Mouse (Mus musculus): ENCODE data around the gene B3galt5. TPM values are rescaled to one million over a fixed set of nuclear protein-coding genes. Genes with fewer than 3 reads are reported as not detected.
"Not testable (repeated sequence)": the region's sequence is repeated elsewhere in the genome, so short reads cannot be mapped to it uniquely, and the experiment has no call there.

B3galt5 gene
- polyA plus RNA-seq, 1 experiment from 2014 or later = 0.71 TPM

- H3K36me3 ChIP-seq (ENCODE audit: poor library complexity, severe bottlenecking) = no peaks in the 10 kb centered on the region
- no peak overlapping the region for H3K27ac ChIP-seq
- H3K27me3 ChIP-seq = no peaks in the 10 kb centered on the region
- no peak overlapping the region for H3K4me3 ChIP-seq
- peaks cover 11% of the 10 kb centered on the region for H3K4me1 ChIP-seq
- no peak overlapping the region for H3K4me2 ChIP-seq
- no peak for ATAC-seq
- no peak overlapping the region for H3K9ac ChIP-seq
- 90% methylated on average over 1 of the region's 1 CpGs for WGBS
- H3K9me3 ChIP-seq (replicated peaks) = no peaks in the 10 kb centered on the region
Observed at GRCm38 (mm10) chr16:96322739-96323138, 87.1 kb downstream of the B3galt5 start.

GRCm38 (mm10) chr16:96323166-96323565 lies 87.6 kb downstream of the B3galt5 start:
- Histone ChIP-seq H3K4me1 (peaks cover 11% of the 10 kb centered on the region), H3K27me3 (no peaks in the 10 kb centered on the region), H3K36me3 (ENCODE audit: poor library complexity, severe bottlenecking) (no peaks in the 10 kb centered on the region), H3K4me2 (no peak overlapping the region), H3K27ac (no peak overlapping the region), H3K9me3 (replicated peaks) (no peaks in the 10 kb centered on the region), H3K9ac (no peak overlapping the region), H3K4me3 (no peak overlapping the region)
- 95% methylated on average over 4 of the region's 4 CpGs for WGBS
- no peak for ATAC-seq

DNA sequence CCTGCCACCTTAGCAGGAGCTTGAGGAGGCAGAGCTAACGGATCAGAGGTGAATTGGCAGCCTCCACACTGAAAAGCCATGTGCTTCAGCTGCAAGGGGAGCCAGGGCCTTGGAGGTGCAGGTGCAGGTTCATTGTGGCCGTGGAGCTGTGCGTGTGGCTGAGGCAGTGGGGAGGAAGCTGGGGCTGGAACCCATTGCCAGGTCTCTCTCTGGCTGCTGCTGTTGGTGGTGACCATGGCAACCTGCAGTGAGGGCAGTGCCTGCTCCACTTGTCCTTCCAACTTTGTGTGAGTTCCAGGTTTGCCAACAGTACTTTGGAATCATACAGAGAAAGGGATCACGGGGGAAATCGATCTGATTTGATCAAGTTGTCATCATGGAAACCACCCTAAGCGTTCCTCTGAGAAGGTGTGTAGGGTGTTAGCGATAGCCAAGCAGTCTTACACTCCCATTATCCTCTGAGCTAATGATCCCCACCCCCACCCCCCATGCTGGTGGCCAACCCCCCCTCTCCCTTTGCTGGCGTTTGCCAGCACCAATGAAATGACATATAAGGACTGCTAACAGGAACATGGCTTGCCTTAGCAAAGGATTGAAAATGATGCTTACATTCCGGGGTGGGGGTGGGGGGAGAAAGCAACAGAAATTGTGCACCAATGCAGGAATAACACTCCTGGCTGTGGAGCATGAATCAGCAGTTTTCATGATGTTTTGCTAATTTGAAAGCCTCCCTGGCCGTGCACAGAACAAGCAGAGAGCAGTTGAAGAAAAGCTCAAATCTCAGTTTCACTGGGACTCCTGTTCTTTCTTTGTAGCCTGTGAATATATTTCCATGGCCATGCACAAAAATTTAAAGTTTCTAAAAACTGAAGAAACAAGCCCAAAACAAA lies 90.8 kb downstream of the B3galt5 start:
- no peak overlapping the region for H3K4me3 ChIP-seq
- H3K36me3 ChIP-seq (ENCODE audit: poor library complexity, severe bottlenecking) = no peaks in the 10 kb centered on the region
- no peaks in the 10 kb centered on the region for H3K9me3 ChIP-seq (replicated peaks)
- ATAC-seq = no peak
- H3K27ac ChIP-seq = no peak overlapping the region
- 36% methylated on average over 10 of the region's 10 CpGs for WGBS
- H3K27me3 ChIP-seq = no peaks in the 10 kb centered on the region
- H3K4me1 ChIP-seq = peaks cover 11% of the 10 kb centered on the region
- H3K9ac ChIP-seq = no peak overlapping the region
- no peak overlapping the region for H3K4me2 ChIP-seq

DNA sequence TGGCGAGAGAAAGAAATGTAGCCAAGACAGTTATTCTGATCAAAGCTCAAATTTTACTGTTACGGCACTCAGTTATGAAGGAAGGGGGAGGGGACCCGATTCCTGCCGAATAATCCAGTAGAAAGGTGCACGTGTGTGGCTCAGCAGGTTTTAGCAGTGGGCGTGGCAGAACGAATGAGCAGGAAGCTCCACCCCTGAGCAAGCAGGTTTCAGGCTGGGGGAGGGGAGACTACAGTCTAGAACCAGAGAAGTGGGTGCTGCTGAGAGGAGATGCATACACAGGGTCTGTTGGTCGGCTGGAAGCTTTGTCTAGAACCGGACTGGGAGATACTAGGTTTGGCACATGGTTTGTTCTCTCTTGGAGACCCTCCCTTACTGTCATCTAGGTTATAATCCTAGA lies 91.7 kb downstream of the B3galt5 start:
- H3K4me3 ChIP-seq; H3K27ac ChIP-seq; H3K27me3 ChIP-seq; H3K9ac ChIP-seq; ATAC-seq; H3K4me2 ChIP-seq; H3K36me3 ChIP-seq (ENCODE audit: poor library complexity, severe bottlenecking); H3K9me3 ChIP-seq (replicated peaks): not testable (repeated sequence)
- 45% methylated on average over 9 of the region's 9 CpGs for WGBS
- H3K4me1 ChIP-seq = peaks cover 11% of the 10 kb centered on the region

DNA sequence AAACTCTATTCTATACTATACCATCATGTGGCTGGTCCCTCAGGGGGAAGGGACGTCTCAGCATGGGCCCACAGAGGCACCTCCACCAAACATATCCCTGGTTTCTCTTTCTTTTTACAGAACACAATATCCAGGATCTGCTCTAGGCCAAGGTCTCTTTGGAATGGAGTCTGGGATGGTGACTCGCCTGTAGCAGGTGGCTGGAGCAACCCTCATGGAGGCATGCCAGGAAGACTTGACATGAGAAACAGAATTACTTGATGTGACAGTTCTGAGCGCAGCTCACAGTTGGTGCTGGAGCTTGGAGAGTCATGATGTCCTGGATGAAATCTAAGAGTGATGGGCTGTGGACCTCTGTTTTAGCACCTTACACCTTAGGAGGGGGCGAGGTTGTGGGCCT lies 104.0 kb downstream of the B3galt5 start:
- no peaks in the 10 kb centered on the region for H3K4me1 ChIP-seq
- WGBS = 85% methylated on average over 4 of the region's 4 CpGs
- no peaks in the 10 kb centered on the region for H3K27me3 ChIP-seq
- H3K9ac ChIP-seq = no peak overlapping the region
- no peaks in the 10 kb centered on the region for H3K36me3 ChIP-seq (ENCODE audit: poor library complexity, severe bottlenecking)
- no peak overlapping the region for H3K27ac ChIP-seq
- no peak overlapping the region for H3K4me3 ChIP-seq
- ATAC-seq = no peak
- no peak overlapping the region for H3K4me2 ChIP-seq
- H3K9me3 ChIP-seq (replicated peaks) = no peaks in the 10 kb centered on the region

DNA sequence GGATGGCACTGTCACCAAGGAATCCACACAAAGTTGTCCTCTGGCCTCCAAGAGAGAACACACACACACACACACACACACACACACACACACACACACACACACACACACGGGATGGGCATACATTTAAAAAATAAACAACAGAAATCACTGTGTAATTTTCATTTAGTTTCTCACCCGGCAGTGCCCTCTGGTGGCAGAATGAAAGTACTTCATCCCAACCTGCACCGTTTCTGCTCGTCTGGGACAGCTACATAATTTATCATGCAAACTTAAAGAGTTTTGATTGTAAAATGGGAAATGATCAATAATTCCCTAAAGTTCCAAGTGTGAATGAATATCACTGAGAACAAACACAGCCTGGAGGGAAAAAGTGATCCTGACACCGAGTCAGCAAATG lies 105.7 kb downstream of the B3galt5 start:
- Histone ChIP-seq H3K4me1 (no peaks in the 10 kb centered on the region), H3K4me2 (no peak overlapping the region), H3K27ac (no peak overlapping the region), H3K36me3 (ENCODE audit: poor library complexity, severe bottlenecking) (no peaks in the 10 kb centered on the region), H3K27me3 (no peaks in the 10 kb centered on the region), H3K9ac (no peak overlapping the region), H3K4me3 (no peak overlapping the region), H3K9me3 (replicated peaks) (no peaks in the 10 kb centered on the region)
- no peak for ATAC-seq
- WGBS = 14% methylated on average over 5 of the region's 5 CpGs

- 84% methylated on average over 4 of the region's 4 CpGs for WGBS
- Histone ChIP-seq H3K9me3 (replicated peaks) (no peaks in the 10 kb centered on the region), H3K27me3 (no peaks in the 10 kb centered on the region), H3K9ac (no peak overlapping the region), H3K36me3 (ENCODE audit: poor library complexity, severe bottlenecking) (no peaks in the 10 kb centered on the region), H3K4me3 (no peak overlapping the region), H3K4me2 (no peak overlapping the region), H3K4me1 (no peaks in the 10 kb centered on the region), H3K27ac (no peak overlapping the region)
- ATAC-seq = no peak
Observed at GRCm38 (mm10) chr16:96341945-96342344, 106.3 kb downstream of the B3galt5 start.

- Histone ChIP-seq H3K4me3 (no peak overlapping the region), H3K36me3 (ENCODE audit: poor library complexity, severe bottlenecking) (no peaks in the 10 kb centered on the region), H3K27ac (no peak overlapping the region), H3K4me1 (0 out of 2 replicates have a peak, but pooled peaks cover 3% of the 10 kb centered on the region), H3K9me3 (replicated peaks) (no peaks in the 10 kb centered on the region), H3K4me2 (no peak overlapping the region), H3K9ac (no peak overlapping the region), H3K27me3 (no peaks in the 10 kb centered on the region)
- ATAC-seq = peak; percentile 89
- 5% methylated on average over 10 of the region's 10 CpGs for WGBS
Observed at GRCm38 (mm10) chr16:96345117-96345516, 109.5 kb downstream of the B3galt5 start.

DNA sequence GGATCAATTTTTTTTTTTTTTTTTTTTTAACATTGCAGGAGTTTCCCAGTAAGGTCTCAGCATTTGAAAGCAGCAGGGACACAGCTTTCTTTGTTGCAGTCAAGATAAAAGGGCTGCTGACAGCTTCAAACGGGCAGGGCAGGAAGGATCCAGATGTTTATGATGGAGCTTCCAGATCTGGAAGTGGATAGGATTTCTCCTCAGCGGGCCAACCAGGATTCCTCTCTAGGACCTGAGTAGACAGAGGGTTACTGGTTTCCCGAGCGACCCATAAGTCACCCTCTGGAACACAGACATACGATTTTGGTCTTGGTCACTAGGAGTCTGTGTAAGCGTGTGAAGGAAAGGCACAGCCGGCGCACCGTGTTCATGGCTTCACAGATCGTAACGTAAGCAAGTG lies 112.5 kb downstream of the B3galt5 start:
- Histone ChIP-seq H3K4me2 (no peak overlapping the region), H3K4me1 (0 out of 2 replicates have a peak, but pooled peaks cover 3% of the 10 kb centered on the region), H3K27me3 (no peaks in the 10 kb centered on the region), H3K4me3 (no peak overlapping the region), H3K9ac (no peak overlapping the region), H3K9me3 (replicated peaks) (no peaks in the 10 kb centered on the region), H3K36me3 (ENCODE audit: poor library complexity, severe bottlenecking) (no peaks in the 10 kb centered on the region), H3K27ac (no peak overlapping the region)
- ATAC-seq = no peak
- 72% methylated on average over 11 of the region's 11 CpGs for WGBS

GRCm38 (mm10) chr16:96348766-96349165 lies 113.2 kb downstream of the B3galt5 start:
- H3K9me3 ChIP-seq (replicated peaks) = no peaks in the 10 kb centered on the region
- H3K36me3 ChIP-seq (ENCODE audit: poor library complexity, severe bottlenecking) = no peaks in the 10 kb centered on the region
- H3K4me1 ChIP-seq = 0 out of 2 replicates have a peak, but pooled peaks cover 3% of the 10 kb centered on the region
- H3K4me3 ChIP-seq = no peak overlapping the region
- H3K27me3 ChIP-seq = no peaks in the 10 kb centered on the region
- ATAC-seq = no peak
- H3K27ac ChIP-seq = no peak overlapping the region
- 76% methylated on average over 5 of the region's 5 CpGs for WGBS
- no peak overlapping the region for H3K9ac ChIP-seq
- H3K4me2 ChIP-seq = no peak overlapping the region

- Histone ChIP-seq H3K27ac (no peak overlapping the region), H3K9ac (no peak overlapping the region), H3K4me1 (0 out of 2 replicates have a peak, but pooled peaks cover 3% of the 10 kb centered on the region), H3K36me3 (ENCODE audit: poor library complexity, severe bottlenecking) (no peaks in the 10 kb centered on the region), H3K9me3 (replicated peaks) (no peaks in the 10 kb centered on the region), H3K4me3 (no peak overlapping the region), H3K4me2 (no peak overlapping the region), H3K27me3 (no peaks in the 10 kb centered on the region)
- no peak for ATAC-seq
- 92% methylated on average over 2 of the region's 2 CpGs for WGBS
Observed at GRCm38 (mm10) chr16:96351520-96351919, 115.9 kb downstream of the B3galt5 start.

DNA sequence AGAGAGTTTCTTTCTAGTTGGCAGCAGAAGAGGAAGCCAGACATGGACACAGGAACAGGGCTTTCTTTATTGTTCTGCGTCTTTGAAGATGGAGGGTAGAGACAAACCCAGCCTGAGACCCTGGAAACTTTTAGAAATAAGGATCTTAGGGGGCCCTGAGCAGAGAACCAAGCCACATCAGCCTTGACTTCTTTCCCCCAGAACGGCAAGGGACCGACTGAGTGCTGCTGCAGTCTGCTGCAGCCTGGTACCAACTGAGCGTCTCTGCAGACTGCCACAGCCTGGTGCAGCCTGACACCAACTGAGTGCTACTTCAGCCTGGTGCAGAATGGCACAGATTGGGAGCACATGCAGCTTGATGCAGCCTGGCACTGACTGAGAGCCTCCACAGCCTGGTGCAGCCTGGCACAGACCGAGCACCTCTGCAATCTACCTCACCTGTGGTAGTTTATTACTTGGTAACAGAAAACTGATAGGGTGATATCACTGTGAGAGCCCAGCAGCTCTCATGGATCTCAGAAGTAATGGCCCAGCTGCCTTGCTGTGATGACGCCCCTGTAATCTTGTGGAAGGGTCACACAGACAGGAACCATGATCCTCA lies 117.8 kb downstream of the B3galt5 start:
- 79% methylated on average over 6 of the region's 6 CpGs for WGBS
- no peaks in the 10 kb centered on the region for H3K36me3 ChIP-seq (ENCODE audit: poor library complexity, severe bottlenecking)
- no peaks in the 10 kb centered on the region for H3K4me1 ChIP-seq
- no peak overlapping the region for H3K9ac ChIP-seq
- no peaks in the 10 kb centered on the region for H3K27me3 ChIP-seq
- no peak overlapping the region for H3K4me2 ChIP-seq
- H3K9me3 ChIP-seq (replicated peaks) = no peaks in the 10 kb centered on the region
- no peak for ATAC-seq
- no peak overlapping the region for H3K4me3 ChIP-seq
- H3K27ac ChIP-seq = no peak overlapping the region
